Mouse (Mus musculus) forebrain, postnatal 0 days (tissue): ENCODE measurements around the gene Gm5089. TPM values are rescaled to one million over a fixed set of nuclear protein-coding genes. Genes with fewer than 3 reads are reported as not detected.

ENCODE experiments used
- ATAC-seq: fragments of 200-750 bp; cut with Nextera tagmentation; 2 replicates; pipeline ENCODE4 v1.8.0; 2017; ENCODE audit warnings: mild to moderate bottlenecking, moderate library complexity
- DNase-seq: peaks from one replicate; pipeline ENCODE4 v3.0.0-alpha.2; 2015
- H3K27ac ChIP-seq: fragments of 300-500 bp; sonication (generic); 2 replicates; pipeline ENCODE4 v1.5.1; 2014; ENCODE audit warnings: low read depth, mild to moderate bottlenecking, antibody characterized with exemption, low read length, moderate library complexity, mixed read lengths
- H3K27me3 ChIP-seq: fragments of 300-500 bp; sonication (generic); 2 replicates; pipeline ENCODE4 v1.6.1; 2014; ENCODE audit warnings: mild to moderate bottlenecking, low read length, mixed read lengths; ENCODE audit not compliant: insufficient read depth
- H3K36me3 ChIP-seq: fragments of 300-500 bp; sonication (generic); 2 replicates; pipeline ENCODE4 v1.6.1; 2014; ENCODE audit warnings: mild to moderate bottlenecking, moderate library complexity; ENCODE audit not compliant: insufficient read depth
- H3K4me1 ChIP-seq: fragments of 300-500 bp; sonication (generic); 2 replicates; pipeline ENCODE4 v1.6.1; 2014; ENCODE audit warnings: antibody characterized with exemption; ENCODE audit not compliant: insufficient read depth
- H3K4me2 ChIP-seq: fragments of 300-500 bp; sonication (generic); 2 replicates; pipeline ENCODE4 v1.6.1; 2014; ENCODE audit warnings: low read depth, mild to moderate bottlenecking, moderate library complexity
- H3K4me3 ChIP-seq: fragments of 300-500 bp; sonication (generic); 2 replicates; pipeline ENCODE4 v1.5.1; 2014; ENCODE audit warnings: low read depth, low read length, mixed read lengths
- H3K9ac ChIP-seq: fragments of 300-500 bp; sonication (generic); 2 replicates; pipeline ENCODE4 v1.6.1; 2014; ENCODE audit warnings: mild to moderate bottlenecking
- H3K9me3 ChIP-seq: fragments of 300-500 bp; sonication (generic); 2 replicates; pipeline ENCODE4 v1.6.1; 2016; ENCODE audit warnings: low read length
- CTCF ChIP-seq: sonication (generic); IDR thresholded peaks from 2 replicates; pipeline ENCODE4 v1.5.1; 2016; ENCODE audit warnings: antibody characterized with exemption, control low read depth, low read depth
- WGBS: fragments of 180-500 bp; shearing (Covaris S2); extraction: QIAGEN DNeasy Blood & Tissue Kit; methylation state at CpG from one replicate; pipeline ENCODE4 v1.1.7; 2014; 5-methylcytosine and 5-hydroxymethylcytosine counted together
- polyA plus RNA-seq: library from polyadenylated mRNA; unstranded; fragments of >200 nt; fragmentation: Nextera tagmentation; extraction: Ambion mirVana; gene quantifications from 2 replicates; pipeline ENCODE4 v1.2.1, GENCODE M21; 2015
- total RNA-seq: library from RNA; depleted of rRNA; stranded (reverse); fragments of >200 nt; gene quantifications from 2 replicates; pipeline ENCODE4 v1.2.3, GENCODE M21; 2014

Gene Gm5089
- total and polyA plus RNA-seq, 2 experiments from 2014 or later = 0.12 to 0.33 TPM

GRCm38 (mm10) chr14:122398676-122399075 lies 52.2 kb downstream of the Gm5089 start:
- H3K9ac ChIP-seq = no peak overlapping the region
- TF ChIP-seq CTCF = no peak
- H3K4me3 ChIP-seq = no peak overlapping the region
- no peaks in the 10 kb centered on the region for H3K36me3 ChIP-seq
- H3K4me2 ChIP-seq = no peak overlapping the region
- H3K9me3 ChIP-seq = no peaks in the 10 kb centered on the region
- H3K27me3 ChIP-seq = peaks cover 13% of the 10 kb centered on the region
- no peak overlapping the region for H3K27ac ChIP-seq
- no peaks in the 10 kb centered on the region for H3K4me1 ChIP-seq
- 78% methylated on average over 4 of the region's 4 CpGs for WGBS
- DNase-seq = no peak
- no peak for ATAC-seq

- no peak for TF ChIP-seq CTCF
- DNase-seq = no peak
- WGBS = 91% methylated on average over 1 of the region's 1 CpGs
- no peak overlapping the region for H3K4me2 ChIP-seq
- no peaks in the 10 kb centered on the region for H3K9me3 ChIP-seq
- no peak for ATAC-seq
- no peaks in the 10 kb centered on the region for H3K4me1 ChIP-seq
- H3K4me3 ChIP-seq = no peak overlapping the region
- H3K27me3 ChIP-seq = peaks cover 15% of the 10 kb centered on the region; the same call in 1 of the 2 replicates
- H3K27ac ChIP-seq = no peak overlapping the region
- H3K9ac ChIP-seq = no peak overlapping the region
- H3K36me3 ChIP-seq = no peaks in the 10 kb centered on the region
Measured at GRCm38 (mm10) chr14:122393119-122393518, 57.8 kb downstream of the Gm5089 start.

- DNase-seq (no peak), ATAC-seq (no peak)
- Histone ChIP-seq H3K27ac (no peak overlapping the region), H3K9ac (no peak overlapping the region), H3K9me3 (no peaks in the 10 kb centered on the region), H3K4me2 (no peak overlapping the region), H3K4me3 (no peak overlapping the region), H3K4me1 (no peaks in the 10 kb centered on the region), H3K36me3 (no peaks in the 10 kb centered on the region), H3K27me3 (peaks cover 24% of the 10 kb centered on the region)
- no peak for TF ChIP-seq CTCF
- WGBS = 61% methylated on average over 4 of the region's 4 CpGs
Measured at GRCm38 (mm10) chr14:122390935-122391334, 60.0 kb downstream of the Gm5089 start.

- Histone ChIP-seq H3K4me3 (no peak overlapping the region), H3K9me3 (no peaks in the 10 kb centered on the region), H3K27ac (no peak overlapping the region), H3K27me3 (peaks cover 26% of the 10 kb centered on the region), H3K36me3 (no peaks in the 10 kb centered on the region), H3K4me2 (no peak overlapping the region), H3K9ac (no peak overlapping the region), H3K4me1 (no peaks in the 10 kb centered on the region)
- DNase-seq (no peak), ATAC-seq (no peak)
- TF ChIP-seq CTCF = no peak
- 88% methylated on average over 13 of the region's 13 CpGs for WGBS
Measured at GRCm38 (mm10) chr14:122389684-122390370, 61.1 kb downstream of the Gm5089 start.

DNA sequence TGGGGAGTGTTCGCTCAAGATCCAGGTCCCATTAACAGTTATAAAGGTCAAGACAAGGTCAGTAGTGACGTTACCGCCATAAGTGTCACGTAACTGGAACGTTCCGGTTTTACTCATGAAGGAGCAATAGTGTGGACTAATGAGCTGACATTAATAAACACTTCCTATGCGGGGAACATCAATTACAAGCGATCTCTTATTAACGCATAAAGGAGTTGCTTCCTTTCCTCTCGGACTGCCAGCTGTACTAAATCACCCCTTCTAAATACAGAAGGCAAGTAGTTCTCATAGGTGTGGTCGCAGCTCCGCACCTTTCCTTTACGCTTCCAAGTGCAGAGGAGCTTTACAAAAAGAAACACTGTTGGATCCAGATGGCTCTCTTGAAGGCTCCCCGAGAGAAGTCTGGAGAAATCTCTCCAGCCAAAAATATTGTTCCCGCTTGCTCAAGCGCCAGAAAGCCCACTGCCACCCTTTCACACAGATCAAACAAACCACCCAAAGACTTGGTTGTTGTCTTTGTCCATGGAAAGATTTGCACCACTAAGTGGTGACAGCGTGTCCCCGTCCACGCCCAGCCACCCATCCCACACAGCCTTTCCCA lies 62.4 kb downstream of the Gm5089 start:
- H3K27ac ChIP-seq = no peak overlapping the region
- DNase-seq (peak; percentile 38), ATAC-seq (no peak; the same call in 1 of the 2 replicates)
- peaks cover 32% of the 10 kb centered on the region for H3K27me3 ChIP-seq
- H3K4me1 ChIP-seq = no peaks in the 10 kb centered on the region
- no peaks in the 10 kb centered on the region for H3K36me3 ChIP-seq
- no peaks in the 10 kb centered on the region for H3K9me3 ChIP-seq
- WGBS = 38% methylated on average over 19 of the region's 19 CpGs
- no peak overlapping the region for H3K9ac ChIP-seq
- H3K4me2 ChIP-seq = 0 out of 2 replicates have a peak overlapping the region, but pooled peaks have one; percentile 1
- no peak for TF ChIP-seq CTCF
- H3K4me3 ChIP-seq = no peak overlapping the region

- Histone ChIP-seq H3K9ac (no peak overlapping the region), H3K4me2 (no peak overlapping the region), H3K4me3 (no peak overlapping the region), H3K4me1 (no peaks in the 10 kb centered on the region), H3K27me3 (peaks cover 31% of the 10 kb centered on the region), H3K27ac (no peak overlapping the region), H3K36me3 (no peaks in the 10 kb centered on the region), H3K9me3 (no peaks in the 10 kb centered on the region)
- ATAC-seq = no peak
- DNase-seq = no peak
- TF ChIP-seq CTCF = no peak
- 83% methylated on average over 5 of the region's 5 CpGs for WGBS
Measured at GRCm38 (mm10) chr14:122387781-122388180, 63.1 kb downstream of the Gm5089 start.

- DNase-seq (no peak), ATAC-seq (no peak)
- H3K4me2 ChIP-seq = no peak overlapping the region
- no peaks in the 10 kb centered on the region for H3K36me3 ChIP-seq
- peaks cover 31% of the 10 kb centered on the region for H3K27me3 ChIP-seq
- H3K27ac ChIP-seq = no peak overlapping the region
- no peaks in the 10 kb centered on the region for H3K9me3 ChIP-seq
- TF ChIP-seq CTCF = no peak
- H3K9ac ChIP-seq = no peak overlapping the region
- no peak overlapping the region for H3K4me3 ChIP-seq
- WGBS = 80% methylated on average over 17 of the region's 17 CpGs
- no peaks in the 10 kb centered on the region for H3K4me1 ChIP-seq
Measured at GRCm38 (mm10) chr14:122386281-122387130, 64.4 kb downstream of the Gm5089 start.
